Mouse (Mus musculus): ENCODE data around the gene Cdhr4. TPM values are rescaled to one million over a fixed set of nuclear protein-coding genes. Genes with fewer than 3 reads are reported as not detected.

The Cdhr4 gene
- polyA plus RNA-seq, 2 experiments: 13.0 to 63.3 TPM

GRCm38 (mm10) chr9:107983421-107983890 is 8.8 kb upstream of the Cdhr4 start:
- Histone ChIP-seq H3K9ac (ENCODE audit: low read depth, low read length, severe bottlenecking) (peak overlapping the region; percentile 83), H3K27ac (replicated peaks; ENCODE audit: low read depth, low read length) (peak overlapping the region; percentile 99), H3K4me1 (ENCODE audit: control insufficient read depth, insufficient read depth, low read length) (peaks cover 41% of the 10 kb centered on the region), H3K4me2 (replicated peaks; ENCODE audit: low read depth, low read length, severe bottlenecking) (peak overlapping the region; percentile 96), H3K4me3 (replicated peaks; ENCODE audit: low read length) (peak overlapping the region; percentile 82), H3K36me3 (ENCODE audit: control insufficient read depth, insufficient read depth, low read length) (peaks cover 11% of the 10 kb centered on the region), H3K9me3 (ENCODE audit: control insufficient read depth, low read length) (no peaks in the 10 kb centered on the region), H3K27me3 (ENCODE audit: control insufficient read depth, insufficient read depth, low read length) (no peaks in the 10 kb centered on the region)
- WGBS: 3% methylated on average over 4 of the region's 4 CpGs
- peak; percentile 94 for DNase-seq (ENCODE audit: low spot score)
- peak; percentile 58 for ATAC-seq (ENCODE audit: low FRiP score, low read depth)
- peak; percentile 40; the same call in 1 of the 2 replicates for TF ChIP-seq POLR2A (IDR thresholded peaks at IDR 0.05; ENCODE audit: borderline replicate concordance, extremely low read depth, insufficient read depth, insufficient read length)

- Histone ChIP-seq H3K9ac (ENCODE audit: low read depth, low read length, severe bottlenecking) (peak overlapping the region; percentile 83), H3K4me3 (replicated peaks; ENCODE audit: low read length) (peak overlapping the region; percentile 82), H3K27ac (replicated peaks; ENCODE audit: low read depth, low read length) (peak overlapping the region; percentile 99), H3K36me3 (ENCODE audit: control insufficient read depth, insufficient read depth, low read length) (peaks cover 11% of the 10 kb centered on the region), H3K4me2 (replicated peaks; ENCODE audit: low read depth, low read length, severe bottlenecking) (peak overlapping the region; percentile 96), H3K9me3 (ENCODE audit: control insufficient read depth, low read length) (no peaks in the 10 kb centered on the region), H3K27me3 (ENCODE audit: control insufficient read depth, insufficient read depth, low read length) (no peaks in the 10 kb centered on the region), H3K4me1 (ENCODE audit: control insufficient read depth, insufficient read depth, low read length) (peaks cover 41% of the 10 kb centered on the region)
- ATAC-seq (ENCODE audit: low FRiP score, low read depth) (no peak), DNase-seq (ENCODE audit: low spot score) (no peak)
- TF ChIP-seq POLR2A (IDR thresholded peaks at IDR 0.05; ENCODE audit: borderline replicate concordance, extremely low read depth, insufficient read depth, insufficient read length): no peak
- 17% methylated on average over 19 of the region's 19 CpGs for WGBS
These were observed 8.1 kb upstream of the Cdhr4 start for GRCm38 (mm10) chr9:107984052-107984753.

- H3K9ac ChIP-seq (ENCODE audit: low read depth, low read length, severe bottlenecking): peak overlapping the region; percentile 83
- WGBS: 14% methylated on average over 9 of the region's 9 CpGs
- DNase-seq (ENCODE audit: low spot score) (no peak), ATAC-seq (ENCODE audit: low FRiP score, low read depth) (no peak)
- H3K4me3 ChIP-seq (replicated peaks; ENCODE audit: low read length): peak overlapping the region; percentile 82
- H3K27me3 ChIP-seq (ENCODE audit: control insufficient read depth, insufficient read depth, low read length): no peaks in the 10 kb centered on the region
- H3K36me3 ChIP-seq (ENCODE audit: control insufficient read depth, insufficient read depth, low read length): peaks cover 11% of the 10 kb centered on the region
- TF ChIP-seq POLR2A (IDR thresholded peaks at IDR 0.05; ENCODE audit: borderline replicate concordance, extremely low read depth, insufficient read depth, insufficient read length): no peak
- H3K4me2 ChIP-seq (replicated peaks; ENCODE audit: low read depth, low read length, severe bottlenecking): peak overlapping the region; percentile 96
- peaks cover 41% of the 10 kb centered on the region for H3K4me1 ChIP-seq (ENCODE audit: control insufficient read depth, insufficient read depth, low read length)
- peak overlapping the region; percentile 99 for H3K27ac ChIP-seq (replicated peaks; ENCODE audit: low read depth, low read length)
- H3K9me3 ChIP-seq (ENCODE audit: control insufficient read depth, low read length): no peaks in the 10 kb centered on the region
These were observed 7.6 kb upstream of the Cdhr4 start for GRCm38 (mm10) chr9:107984754-107985055.

DNA sequence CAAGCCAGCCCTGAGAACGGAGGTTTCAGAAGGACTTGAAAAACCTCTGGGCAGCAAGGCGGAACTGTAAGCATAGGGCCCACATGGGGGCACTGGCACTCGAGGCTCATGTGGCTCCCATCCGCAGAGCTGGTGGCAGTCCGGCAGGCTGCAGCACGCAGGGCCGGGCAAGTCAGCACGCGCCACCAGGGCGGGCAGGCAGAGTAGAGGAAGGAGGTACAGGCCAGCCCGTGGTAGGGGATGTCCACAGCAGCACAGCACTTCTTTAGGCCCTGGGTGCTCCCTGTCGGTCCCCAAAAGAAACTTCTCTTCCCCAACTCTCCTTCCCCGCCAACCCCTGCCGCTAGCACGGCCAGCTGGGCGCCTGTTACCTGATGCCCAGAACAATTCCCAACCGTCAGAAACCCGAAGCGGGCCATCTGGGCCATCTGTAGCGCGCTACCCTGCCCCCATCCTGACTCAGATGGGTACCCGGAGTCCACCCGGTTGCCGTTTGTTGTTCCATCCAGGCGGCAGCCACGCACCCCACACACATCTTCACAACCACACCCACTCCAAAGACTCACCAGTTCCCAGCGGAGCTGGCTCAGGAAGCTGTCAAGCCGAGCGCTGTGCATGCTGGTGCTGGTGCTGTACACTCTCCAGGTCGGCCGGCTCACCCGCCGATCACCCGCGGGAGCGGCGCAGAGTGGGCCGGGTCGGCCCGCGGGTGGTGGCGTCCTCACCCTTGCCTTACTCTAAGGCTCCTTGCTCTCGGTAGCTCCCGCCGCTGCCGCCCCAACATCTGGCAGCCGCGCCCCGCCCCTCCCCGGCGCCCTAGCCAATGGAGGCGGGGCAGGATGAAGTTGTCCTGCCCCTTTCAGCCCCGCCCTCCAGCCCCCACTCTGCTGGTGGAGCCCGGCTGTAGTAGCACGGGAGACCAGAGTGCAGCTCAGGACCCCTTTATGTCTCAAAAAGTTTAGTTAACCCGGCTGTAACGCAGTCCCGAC is 6.9 kb upstream of the Cdhr4 start, which contains the start of gene Inka1:
TSS of gene Inka1 (minus strand) at position 749 of the 989 bp plus-strand sequence.
- TF ChIP-seq POLR2A (IDR thresholded peaks at IDR 0.05; ENCODE audit: borderline replicate concordance, extremely low read depth, insufficient read depth, insufficient read length): peak; percentile 85; the same call in 1 of the 2 replicates
- H3K9ac ChIP-seq (ENCODE audit: low read depth, low read length, severe bottlenecking): peak within 1 kb of the TSS; percentile 83
- H3K4me2 ChIP-seq (replicated peaks; ENCODE audit: low read depth, low read length, severe bottlenecking): peak within 1 kb of the TSS; percentile 96
- H3K27ac ChIP-seq (replicated peaks; ENCODE audit: low read depth, low read length): peak within 1 kb of the TSS; percentile 99
- DNase-seq (ENCODE audit: low spot score): peak; percentile 95
- ATAC-seq (ENCODE audit: low FRiP score, low read depth): peak; percentile 67
- H3K36me3 ChIP-seq (ENCODE audit: control insufficient read depth, insufficient read depth, low read length): peaks cover 11% of the 10 kb centered on the region
- H3K9me3 ChIP-seq (ENCODE audit: control insufficient read depth, low read length): no peaks in the 10 kb centered on the region
- WGBS: under 1% methylated on average over 45 of the region's 58 CpGs
- H3K4me1 ChIP-seq (ENCODE audit: control insufficient read depth, insufficient read depth, low read length): peaks cover 39% of the 10 kb centered on the region
- peak within 1 kb of the TSS; percentile 82 for H3K4me3 ChIP-seq (replicated peaks; ENCODE audit: low read length)
- no peaks in the 10 kb centered on the region for H3K27me3 ChIP-seq (ENCODE audit: control insufficient read depth, insufficient read depth, low read length)

GRCm38 (mm10) chr9:107986376-107986775 is 5.9 kb upstream of the Cdhr4 start:
- Histone ChIP-seq H3K27ac (replicated peaks; ENCODE audit: low read depth, low read length) (peak overlapping the region; percentile 99), H3K27me3 (ENCODE audit: control insufficient read depth, insufficient read depth, low read length) (no peaks in the 10 kb centered on the region), H3K4me3 (replicated peaks; ENCODE audit: low read length) (peak overlapping the region; percentile 82), H3K9me3 (ENCODE audit: control insufficient read depth, low read length) (no peaks in the 10 kb centered on the region), H3K36me3 (ENCODE audit: control insufficient read depth, insufficient read depth, low read length) (peaks cover 11% of the 10 kb centered on the region), H3K9ac (ENCODE audit: low read depth, low read length, severe bottlenecking) (no peak overlapping the region), H3K4me1 (ENCODE audit: control insufficient read depth, insufficient read depth, low read length) (peaks cover 29% of the 10 kb centered on the region), H3K4me2 (replicated peaks; ENCODE audit: low read depth, low read length, severe bottlenecking) (peak overlapping the region; percentile 96)
- peak; percentile 31; the same call in 1 of the 2 replicates for ATAC-seq (ENCODE audit: low FRiP score, low read depth)
- no peak for TF ChIP-seq POLR2A (IDR thresholded peaks at IDR 0.05; ENCODE audit: borderline replicate concordance, extremely low read depth, insufficient read depth, insufficient read length)
- WGBS: 5% methylated on average over 18 of the region's 18 CpGs
- DNase-seq (ENCODE audit: low spot score): peak; percentile 85

Measured in limb, embryonic 14.5 days (tissue).